Mouse (Mus musculus) cerebellum, adult 11 months (tissue): ENCODE data around the gene Map1b.

Source experiments
- DNase-seq: peaks from one replicate; pipeline ENCODE4 v3.0.0; 2022

Map1b gene

DNA sequence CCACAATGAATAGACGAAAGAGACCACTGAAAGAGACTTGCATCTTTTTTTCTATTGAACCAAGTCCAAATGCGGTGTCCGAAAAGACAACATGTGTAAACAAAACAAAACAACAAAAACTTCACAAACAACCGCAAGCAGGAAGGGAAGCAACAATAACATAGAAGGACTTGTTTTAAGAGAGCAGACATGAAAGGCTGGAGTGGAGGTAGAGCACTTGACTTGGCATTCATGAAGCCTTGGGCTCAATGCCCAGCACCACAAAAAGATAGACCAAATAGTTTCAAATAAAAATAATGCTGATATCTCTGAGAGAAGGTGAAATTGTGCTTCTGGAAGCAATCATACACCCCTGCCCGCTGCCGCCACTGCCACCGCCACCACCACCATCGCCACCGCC lies 30.5 kb downstream of the Map1b start:
- peak; percentile 48 for DNase-seq

DNA sequence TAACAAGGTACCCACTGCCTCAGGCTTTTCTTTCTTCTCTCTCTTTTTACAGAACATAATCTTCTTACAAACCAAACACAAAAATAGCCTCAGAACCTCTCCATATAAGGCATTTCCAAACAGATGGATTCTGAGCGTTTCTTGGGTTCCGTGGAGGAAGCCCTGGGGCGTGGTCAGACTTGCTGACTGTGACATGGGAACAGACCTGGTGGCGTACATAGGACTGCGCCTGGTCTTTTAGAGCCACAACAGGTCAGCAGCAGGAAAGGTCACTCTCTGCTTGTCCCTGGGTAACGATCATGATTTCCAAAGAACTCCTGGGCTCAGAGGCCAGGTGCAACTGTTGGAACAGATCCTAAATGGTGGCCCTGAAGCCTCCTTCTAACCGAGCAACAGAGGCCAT lies 31.0 kb downstream of the Map1b start:
- DNase-seq = peak; percentile 44

DNA sequence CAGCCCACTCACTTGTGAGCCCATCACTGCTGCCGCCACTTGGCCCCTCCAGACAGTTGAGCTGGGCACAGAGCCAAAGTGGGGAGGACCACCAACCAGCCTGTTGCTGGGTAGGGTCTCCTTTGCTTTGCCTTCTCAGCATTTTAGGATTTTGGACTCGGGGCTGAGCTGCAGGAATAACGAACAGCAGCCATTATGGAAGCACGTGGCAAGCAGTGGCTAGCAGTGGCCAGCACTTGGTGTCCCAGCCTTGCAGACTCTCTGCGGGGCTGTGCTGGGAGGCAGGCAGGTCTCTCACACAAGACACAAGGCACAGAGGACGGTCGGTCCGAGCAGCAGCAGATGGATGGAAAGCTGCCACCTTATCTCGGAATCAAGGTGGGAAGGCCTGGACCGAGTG lies 31.4 kb downstream of the Map1b start:
- DNase-seq = peak; percentile 56

DNA sequence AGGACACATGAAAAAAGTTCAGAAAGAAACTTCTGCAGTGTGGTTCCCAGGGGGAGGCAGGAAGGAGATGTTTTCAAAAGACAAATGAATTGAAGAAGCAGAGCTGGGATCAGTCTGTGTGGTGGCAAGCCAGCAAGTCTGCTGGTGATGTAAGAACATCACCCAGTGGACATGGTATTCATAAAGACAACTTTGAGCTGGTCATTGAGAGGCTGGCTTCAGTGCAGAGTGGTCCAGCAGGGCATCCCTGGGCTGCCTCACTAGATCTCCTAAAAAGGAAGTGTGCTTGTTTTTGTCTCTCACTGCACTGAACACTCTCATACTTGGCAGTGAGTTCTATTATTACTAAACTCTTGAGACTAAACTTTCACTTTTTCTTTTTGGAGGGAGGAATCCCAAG lies 32.9 kb downstream of the Map1b start:
- no peak for DNase-seq

DNA sequence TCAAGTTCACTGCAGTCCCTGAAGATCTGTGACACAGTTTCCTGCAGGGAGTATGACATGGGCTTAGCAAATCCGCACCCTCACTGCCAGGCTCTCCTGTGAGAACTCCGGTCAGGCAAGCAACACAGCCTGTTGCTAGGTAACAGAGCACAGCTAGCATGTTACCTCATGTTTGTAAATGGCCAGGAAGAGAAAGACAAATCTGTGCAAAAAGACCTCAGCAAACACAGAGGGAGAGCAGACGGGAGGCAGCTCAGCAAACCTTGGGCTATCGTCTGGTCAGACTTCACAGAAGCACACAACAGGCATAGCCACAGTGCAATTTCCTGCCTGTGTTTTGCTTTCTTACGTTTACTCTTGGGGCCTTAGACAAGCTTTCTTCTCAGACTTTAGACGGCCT lies 40.9 kb downstream of the Map1b start:
- no peak for DNase-seq

DNA sequence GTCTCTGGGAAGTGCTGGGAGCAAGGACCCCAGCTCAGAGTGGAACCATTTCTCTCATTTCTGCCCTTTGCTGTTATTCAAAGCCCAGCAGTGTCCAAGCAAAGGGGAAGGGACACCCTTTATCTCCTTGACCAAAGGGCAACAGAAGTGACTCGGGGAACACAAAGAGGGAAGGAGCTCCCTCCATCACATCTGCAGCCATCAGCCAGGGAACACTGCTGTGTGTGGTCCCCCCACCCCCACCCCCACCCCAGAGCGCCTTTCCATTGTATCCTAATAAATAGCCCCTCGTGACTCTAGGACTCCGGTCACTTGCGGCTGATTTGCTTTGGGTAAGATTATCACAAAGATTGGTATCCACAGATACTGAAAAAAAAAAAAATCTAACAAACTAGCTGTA lies 41.3 kb downstream of the Map1b start:
- no peak for DNase-seq

DNA sequence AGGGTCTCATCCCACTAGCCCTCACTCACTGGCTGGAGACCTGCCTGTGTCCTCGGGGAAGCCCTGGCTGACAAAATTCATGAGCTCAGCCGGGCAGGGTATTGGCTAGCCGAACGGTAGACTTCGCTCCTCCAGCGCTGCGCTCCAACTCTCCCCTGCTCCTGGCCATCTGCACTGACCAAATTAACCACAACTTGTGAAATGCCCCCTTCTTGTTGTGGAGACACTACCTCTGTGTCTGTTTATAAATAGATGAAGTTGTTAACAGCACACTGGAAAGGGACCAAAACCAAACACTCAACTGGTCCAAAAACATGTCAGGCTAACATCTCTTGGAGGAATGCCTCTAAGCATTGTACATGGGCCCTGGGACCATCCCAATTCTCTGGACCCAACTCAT lies 42.2 kb downstream of the Map1b start:
- DNase-seq = no peak

DNA sequence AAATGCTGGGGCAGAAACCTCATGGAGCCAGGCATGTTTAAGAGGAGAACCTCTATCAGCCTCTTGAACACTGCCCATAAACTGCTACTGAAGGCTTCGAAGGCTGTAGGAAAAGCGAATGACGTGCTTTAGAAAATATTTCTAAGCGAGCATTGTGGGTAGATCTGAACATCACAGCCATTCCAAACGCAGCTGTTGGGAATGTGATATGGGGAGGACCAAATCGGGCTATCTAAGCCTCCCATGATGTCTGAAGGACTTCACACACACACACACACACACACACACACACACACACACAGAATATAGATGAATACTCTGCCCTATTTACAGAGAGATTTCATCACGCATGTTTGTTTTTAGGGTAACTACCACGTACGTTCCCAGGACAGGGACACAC lies 44.3 kb downstream of the Map1b start:
- DNase-seq = no peak

DNA sequence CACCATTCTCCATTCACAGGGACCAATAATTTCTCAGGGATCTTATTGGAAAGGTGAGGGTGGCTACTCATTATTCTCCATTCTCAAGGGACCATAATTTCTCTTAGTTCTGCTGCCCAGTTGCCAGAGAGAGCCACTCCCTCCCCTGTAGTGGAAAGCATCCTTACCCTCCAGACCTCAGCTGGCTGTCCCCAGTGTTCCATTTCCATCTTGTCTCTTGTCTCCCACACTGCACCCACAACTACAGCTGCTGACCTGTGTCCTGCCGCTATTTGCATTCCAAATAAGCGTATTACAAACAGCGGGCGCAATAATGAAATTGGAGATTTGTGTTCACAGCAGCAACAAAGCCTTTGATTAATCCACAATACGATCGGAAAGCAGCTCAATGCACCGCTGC lies 46.3 kb downstream of the Map1b start:
- DNase-seq = no peak

DNA sequence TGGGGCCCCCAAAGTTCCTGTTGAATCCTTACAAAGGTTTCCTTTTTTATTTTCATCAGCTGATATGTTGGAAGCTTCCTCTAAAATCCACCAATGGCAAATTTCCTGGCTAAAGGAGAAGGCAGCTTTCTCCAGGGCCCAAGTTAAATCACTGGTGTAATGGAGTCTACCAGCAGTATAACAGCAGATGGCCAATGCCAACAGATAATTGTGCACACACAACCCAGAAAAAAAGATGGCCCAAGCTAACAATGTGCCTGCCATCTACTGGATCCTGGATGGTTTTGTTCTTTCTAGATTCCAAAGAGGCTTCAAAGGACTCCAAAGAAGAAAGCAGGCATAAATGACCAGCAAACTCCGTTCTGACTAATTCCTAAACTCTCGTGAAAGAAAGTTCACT lies 48.1 kb downstream of the Map1b start:
- DNase-seq = no peak

DNA sequence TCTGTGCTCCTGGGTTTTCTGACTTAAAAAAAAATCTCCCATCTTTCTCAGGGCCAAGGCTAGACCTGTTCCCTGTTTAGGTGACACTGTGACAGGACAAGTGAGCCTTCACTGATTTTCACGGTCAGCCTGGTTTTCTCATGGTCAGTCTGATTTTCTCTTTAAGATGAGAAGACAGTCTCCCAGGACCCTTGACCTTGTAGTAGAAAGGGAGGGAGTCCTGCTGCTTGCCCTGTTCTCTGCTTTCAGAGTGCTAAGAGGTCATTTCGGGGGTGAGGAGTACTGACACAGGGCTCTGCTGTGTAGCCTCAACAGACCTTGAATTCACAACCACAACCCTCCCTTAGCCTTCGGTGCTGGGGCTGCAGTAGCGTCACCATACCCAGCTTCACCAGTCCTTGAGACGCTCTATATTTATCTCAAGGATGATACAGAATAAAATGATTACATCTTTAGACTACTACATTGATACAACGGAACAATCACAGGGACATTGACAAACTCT lies 49.5 kb downstream of the Map1b start:
- DNase-seq = no peak

DNA sequence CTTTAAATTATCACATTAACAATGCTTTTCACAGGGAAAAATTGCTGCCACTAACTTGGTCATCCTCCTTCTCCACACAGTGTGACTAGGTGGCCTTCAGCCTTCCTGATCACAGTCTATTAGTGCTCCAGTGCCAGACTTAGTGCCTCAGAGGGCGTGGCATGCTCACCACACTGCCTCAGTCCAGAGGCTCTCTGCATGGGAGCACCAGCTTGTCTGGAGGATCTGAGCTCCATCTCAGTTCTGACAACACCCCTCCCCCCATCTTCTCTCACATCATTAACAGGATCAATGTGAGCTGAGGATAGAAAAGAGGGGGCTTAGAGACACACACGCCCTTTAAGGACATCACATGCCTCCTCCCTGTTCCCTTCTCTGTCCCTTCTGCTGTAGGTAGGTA lies 50.3 kb downstream of the Map1b start:
- no peak for DNase-seq

DNA sequence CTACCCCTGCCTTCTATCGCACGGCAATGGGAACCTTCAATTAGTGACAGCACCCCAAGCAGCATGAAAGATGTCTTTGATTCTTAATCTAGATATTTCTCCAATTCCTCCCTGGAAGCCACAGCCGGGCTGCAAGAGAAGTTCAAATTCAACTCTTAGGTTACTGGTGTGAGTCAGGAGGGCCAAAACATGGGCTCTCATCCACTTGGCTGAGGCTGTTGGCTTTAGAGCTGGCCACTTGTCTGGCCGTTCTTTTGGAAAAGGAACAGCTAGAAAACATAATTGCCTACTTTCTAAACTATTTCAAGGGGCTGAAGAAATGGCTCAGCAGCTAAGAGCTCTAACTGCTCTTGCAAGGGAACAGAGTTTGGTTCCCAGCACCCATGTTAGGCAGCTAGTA lies 51.8 kb downstream of the Map1b start:
- no peak for DNase-seq

DNA sequence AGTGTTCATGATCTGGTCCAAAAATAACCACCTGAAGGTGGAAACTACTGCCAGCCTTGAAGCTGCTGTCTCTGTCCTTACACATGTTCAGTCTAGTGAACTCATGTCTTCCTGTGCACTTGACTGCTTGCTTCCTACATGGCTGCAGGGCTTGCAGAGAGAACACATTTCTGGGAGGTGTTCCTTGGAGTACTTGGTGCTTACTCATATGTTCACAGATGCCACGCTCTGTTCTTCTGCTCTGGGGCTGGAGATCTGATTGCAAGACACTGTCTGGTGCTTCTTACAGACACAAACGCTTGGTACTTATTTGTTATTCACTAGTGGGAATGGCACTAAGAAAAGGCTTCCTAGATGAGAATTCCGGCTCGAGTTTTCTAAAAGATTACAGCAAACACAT lies 54.5 kb downstream of the Map1b start:
- DNase-seq = no peak

DNA sequence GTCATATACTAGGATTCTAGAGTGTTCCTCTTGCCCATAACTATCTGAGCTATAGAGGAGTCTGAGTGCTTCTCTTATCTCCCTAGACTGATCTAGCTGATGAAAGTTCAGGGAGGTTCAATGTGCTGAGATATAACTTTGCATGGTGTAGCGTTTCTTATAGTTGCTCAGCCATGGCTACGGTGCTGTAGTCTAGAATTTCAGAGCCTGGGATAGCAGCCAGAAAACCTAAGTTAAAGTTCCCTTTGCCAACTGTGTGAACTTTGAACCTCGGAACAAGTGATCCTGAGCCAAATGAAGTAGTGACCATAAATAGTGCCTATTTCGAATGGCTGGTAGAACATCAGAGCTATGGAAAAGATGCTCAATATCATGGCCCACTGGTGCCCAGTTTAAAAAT lies 56.7 kb downstream of the Map1b start:
- DNase-seq = no peak

DNA sequence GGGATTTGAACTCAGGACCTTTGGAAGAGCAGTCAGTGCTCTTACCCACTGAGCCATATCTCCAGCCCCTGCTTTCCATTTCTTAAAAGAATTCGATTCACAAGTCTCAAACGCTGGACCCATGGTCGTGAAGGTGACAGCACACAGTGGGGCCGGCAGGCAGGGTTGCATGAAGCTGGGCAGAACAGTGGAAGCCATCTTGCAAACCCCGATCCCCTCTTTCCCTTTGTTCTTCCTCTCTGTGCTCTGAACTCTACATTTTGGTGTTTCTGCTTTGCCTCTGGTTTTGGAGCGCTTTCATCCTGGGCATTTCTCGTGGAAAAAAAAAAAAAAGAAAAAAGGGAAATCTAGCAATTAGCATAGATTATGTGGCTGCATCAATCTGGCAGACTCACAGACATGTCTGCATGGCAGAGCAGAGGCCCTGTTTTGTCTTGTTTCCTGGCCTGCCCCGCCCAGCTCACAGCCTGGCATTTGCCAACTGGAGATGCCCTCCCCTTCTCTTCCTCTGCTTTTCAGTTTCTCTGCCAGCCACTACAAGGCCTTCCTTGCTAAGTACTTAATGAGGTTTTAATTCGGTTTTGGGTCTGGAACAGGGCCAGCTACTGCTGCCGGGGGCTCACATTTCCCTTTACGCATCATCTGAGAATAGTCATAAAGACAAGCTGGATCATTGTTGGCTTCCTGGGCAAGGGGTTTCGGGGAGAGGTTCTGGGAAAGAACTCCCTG lies 57.5 kb downstream of the Map1b start:
- DNase-seq = peak; percentile 48

DNA sequence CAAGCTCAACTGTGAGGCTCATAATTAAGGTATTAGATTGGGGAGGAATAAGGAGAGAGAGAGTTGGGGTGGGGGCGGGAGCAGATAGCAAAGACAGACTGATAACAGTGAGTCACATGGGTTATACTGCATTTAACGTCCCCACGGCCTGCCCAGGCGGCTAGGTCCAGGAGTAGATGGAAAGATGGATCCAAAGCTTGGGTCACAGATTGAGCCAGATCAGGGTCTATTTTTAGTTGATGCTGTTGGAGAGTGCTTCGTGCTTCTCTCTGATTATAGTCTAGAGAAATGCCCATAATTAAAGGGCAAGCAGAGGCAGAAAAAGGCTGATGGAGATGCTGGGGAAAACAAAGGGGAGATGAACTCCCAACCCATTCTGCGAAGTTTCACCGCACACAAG lies 61.4 kb downstream of the Map1b start:
- DNase-seq = no peak

DNA sequence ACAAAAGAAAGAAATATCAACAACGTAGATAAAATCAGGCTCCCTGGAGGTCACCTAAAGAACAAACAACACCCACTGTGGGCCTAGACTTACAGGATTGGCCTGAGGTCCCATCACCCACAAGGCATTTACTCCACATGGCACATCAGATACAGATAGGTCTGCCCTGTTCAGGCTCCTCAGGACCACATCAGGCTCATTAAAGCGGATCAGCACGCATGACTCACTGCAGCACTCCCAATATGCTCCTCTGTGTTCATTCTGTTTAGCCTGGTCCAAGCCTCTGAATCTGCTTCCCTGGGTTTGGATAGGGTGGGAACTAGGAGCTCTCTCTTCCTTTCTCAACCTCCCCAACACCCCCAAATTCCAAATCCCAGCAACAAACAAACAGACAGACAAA lies 63.9 kb downstream of the Map1b start:
- no peak for DNase-seq

DNA sequence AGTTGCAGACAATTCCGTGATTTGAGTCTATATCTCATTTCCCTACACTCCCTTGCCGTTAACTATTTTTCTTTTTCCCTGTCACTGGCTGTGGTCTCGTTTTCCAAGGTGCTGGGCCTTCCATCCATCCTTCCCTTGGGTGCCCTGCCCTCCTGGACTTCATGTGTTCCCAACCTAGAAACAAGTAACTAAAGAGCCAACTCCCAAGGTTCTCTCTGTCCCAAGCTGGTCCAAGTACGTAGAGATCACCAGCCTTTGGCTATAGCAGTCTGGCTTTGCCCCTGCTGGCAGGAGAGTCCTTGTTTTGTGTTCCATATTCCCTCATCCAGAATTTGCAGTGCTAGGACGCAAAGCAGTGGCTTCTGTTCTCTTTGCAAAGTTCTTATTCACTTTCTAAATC lies 65.1 kb downstream of the Map1b start:
- DNase-seq = no peak

DNA sequence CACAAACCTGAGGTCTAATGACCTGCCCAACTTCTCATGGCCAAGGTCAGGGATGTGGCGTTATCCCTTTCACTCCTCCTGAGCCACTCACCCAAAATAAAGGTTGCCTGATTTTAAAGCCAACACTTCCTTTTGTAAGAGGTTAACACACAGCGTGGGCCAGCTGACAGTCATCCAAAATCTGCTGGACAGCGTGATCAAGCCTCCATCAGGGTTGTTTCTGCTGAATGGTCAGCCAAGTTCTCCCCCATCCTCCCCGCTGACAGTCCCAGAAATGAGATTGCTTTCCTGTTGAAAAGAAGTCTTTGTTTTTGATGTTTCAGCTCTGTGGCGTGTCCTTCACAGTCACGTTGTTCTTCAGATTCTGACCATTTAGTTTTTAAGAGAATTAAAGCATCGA lies 65.6 kb downstream of the Map1b start:
- DNase-seq = peak; percentile 84

DNA sequence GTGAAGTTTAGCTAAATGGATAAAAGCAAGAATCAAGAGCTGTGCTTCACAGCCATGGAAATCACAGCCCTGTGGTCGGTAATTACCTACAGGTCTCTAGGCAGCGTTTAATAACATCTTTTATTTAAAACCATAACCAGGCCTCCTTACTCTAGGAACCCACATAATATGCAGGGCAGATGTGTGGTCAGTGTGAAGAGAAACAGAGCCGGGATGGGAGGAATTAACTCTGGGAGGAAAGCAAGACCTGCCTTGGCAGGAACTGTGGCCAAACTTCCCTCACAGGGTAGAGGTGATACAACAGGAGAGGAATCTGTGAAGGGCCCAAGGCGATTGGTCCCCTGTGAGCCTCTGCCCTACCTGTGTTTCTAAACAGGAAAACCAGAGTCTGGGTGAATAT lies 66.8 kb downstream of the Map1b start:
- DNase-seq = no peak

DNA sequence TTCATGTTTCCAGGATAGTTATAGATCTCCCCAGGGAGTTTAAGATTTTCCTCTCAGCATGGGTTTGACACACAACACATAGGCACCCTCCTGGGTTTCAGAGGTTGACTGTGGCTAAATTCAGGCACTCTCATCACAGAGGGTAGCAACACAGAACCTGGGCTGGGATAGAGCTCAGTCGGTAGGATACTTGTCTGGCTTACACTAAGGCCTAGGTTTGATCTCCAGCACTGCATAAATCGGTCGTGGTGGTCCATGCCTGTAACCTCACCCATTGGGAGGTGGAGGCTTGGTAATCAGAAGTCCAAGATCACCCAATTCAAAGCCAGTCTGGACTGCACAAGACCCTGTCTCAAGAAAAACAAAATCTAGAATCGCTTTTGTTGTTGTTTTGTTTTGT lies 68.1 kb downstream of the Map1b start:
- DNase-seq = no peak

DNA sequence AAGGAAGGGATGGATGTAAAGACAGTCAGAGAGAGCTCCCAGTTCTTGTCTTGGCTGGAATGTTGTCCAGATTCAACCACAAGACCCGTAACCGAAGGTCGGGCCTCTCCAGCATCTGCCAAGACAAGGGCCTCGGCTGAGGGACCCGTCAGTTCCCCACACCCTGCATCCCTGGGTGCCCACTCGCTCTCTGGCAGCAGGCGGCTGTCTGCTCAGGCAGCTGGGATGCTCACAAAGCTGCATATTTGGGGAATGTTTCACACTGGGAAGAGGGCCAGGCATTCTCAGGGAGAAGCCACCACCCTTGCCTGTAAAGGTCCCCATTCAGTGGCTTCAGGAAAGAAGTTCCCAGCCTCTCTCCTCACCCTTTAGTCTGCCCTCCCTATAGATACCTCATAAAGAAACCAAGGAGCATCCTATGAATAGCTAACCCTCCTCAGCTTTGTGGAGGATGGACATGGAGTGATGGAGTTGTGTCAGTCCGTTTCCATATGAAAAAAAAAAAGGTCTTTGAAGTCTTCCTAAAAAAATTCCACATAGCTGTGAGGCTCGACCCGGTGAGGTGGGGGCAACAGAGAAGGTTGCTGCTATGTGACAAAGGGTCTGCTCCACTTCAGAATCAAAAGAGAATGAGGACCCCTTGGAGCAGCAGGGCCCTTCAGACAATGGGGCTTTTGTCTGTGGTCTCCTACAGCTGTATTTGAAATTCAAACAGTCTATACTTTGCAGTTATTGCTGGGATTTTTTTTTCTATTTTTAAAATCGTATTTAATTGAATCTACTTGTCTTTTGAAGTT lies 68.7 kb downstream of the Map1b start:
- peak; percentile 42 for DNase-seq

DNA sequence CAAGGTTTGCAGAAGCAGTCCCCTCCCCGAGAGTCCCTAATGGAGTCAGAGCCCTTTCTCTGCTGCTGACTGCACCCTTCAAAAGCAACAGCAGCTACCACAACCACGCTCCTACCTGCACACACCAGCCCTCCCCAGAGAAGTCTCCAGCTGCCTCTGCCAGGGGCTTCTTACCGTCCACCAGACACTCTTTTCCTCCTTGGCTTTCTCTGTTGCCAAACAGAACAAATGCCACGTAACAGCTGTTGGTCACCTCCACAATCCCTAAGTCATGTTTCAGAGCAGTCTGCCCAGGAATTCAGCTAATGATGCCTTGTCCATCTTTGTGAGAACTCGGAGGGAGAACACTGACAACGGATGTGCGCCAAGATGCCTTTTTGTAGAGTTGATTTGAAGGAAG lies 69.3 kb downstream of the Map1b start:
- DNase-seq = no peak

DNA sequence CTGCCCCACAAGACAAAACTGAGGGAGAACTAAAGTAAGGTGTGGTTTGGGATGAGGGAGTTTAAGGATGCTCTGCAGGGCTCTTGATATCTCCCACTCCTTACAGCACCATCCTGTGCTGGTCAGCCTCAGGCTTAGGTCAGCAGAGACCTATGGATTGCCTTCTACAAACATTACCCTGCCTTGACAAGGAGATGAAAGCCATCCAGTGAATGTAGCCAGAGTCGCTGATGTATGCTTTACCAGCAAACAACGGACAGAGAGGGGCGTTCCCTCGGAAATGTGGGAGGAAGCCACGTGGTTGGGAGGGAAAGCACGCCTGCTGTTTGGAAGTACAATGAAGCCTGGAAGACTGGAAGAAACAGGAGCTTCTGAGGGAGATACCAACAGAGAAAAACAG lies 71.5 kb downstream of the Map1b start:
- DNase-seq = no peak
